ENCODE assay signal across 24 mouse cellular contexts in the genomic region with DNA sequence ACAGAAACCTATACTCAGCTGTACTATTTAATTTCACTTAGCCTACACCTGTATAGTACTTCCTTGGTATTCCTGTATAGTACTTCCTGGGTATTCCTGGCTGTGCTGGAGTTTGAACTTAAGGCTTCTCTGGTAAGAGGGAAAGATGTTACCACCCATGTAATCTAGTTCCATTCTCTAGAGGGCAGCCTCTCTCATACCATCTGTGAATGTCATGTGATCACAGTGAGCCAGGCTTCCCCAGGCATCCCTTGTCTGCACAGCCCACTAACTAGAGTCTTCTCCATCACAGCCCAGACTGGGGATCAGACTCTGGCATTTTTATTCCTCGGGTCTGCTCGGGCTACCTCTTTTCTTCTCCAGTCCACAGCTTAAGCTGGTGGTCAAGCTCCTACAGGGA.
A peak's percentile ranks its signal among the peaks of the same experiment; 100 is the strongest.
DNase-seq lines count a peak whose midpoint lies in the region; ATAC-seq and TF ChIP-seq lines count a peak whose summit lies in the region.
"Had no signal": no experiment of that assay in that cellular context is flagged by ENCODE, and none has a peak within 500 bp of the region (broad histone marks: within the 10 kb centered on the region; RNA-seq: fewer than 3 reads in every experiment).

No protein-coding gene starts in this region.

- no peak for TF ChIP-seq CTCF in hindbrain, postnatal 0 days (IDR thresholded peaks at IDR 0.05; ENCODE audit: low read depth)

- ATAC-seq in liver, embryonic 12.5 days: no peak
- ATAC-seq in erythroblast, adult 5-6 weeks (replicated peaks; ENCODE audit: low FRiP score, poor library complexity, severe bottlenecking): 0 out of 2 replicates have a peak, but pooled peaks have one; percentile 31
- ATAC-seq in hindbrain, postnatal 0 days: no peak
- ATAC-seq: forebrain, embryonic 14.5 days; midbrain, embryonic 15.5 days; Patski had no signal

- H3K4me3 ChIP-seq in liver, embryonic 12.5 days: no peak overlapping the region
- H3K4me3 ChIP-seq in hindbrain, postnatal 0 days (ENCODE audit: low read length): no peak overlapping the region
- H3K4me3 ChIP-seq: embryonic facial prominence, embryonic 10.5 days; heart, adult 2 months; heart, embryonic 15.5 days; hindbrain, embryonic 15.5 days; limb, embryonic 12.5 days; midbrain, embryonic 15.5 days had no signal

- no peak for DNase-seq in liver
- peak; percentile 80 for DNase-seq in ES-CJ7 (ENCODE audit: low read depth, low spot score)
- DNase-seq in heart, adult 9 months (ENCODE audit: low spot score in 2 of 2): no peak
- DNase-seq in hindbrain, postnatal 0 days (ENCODE audit: low spot score): no peak
- DNase-seq in adrenal gland, adult 8-10 months: no peak
- DNase-seq: cerebellum, adult 2 months; cerebellum, postnatal 36 days; gastrocnemius, postnatal 14 days; heart, adult 2 months; heart, postnatal 4 days; kidney, adult 11 months; kidney, postnatal 25 days; lung, adult 18-20 months; lung, postnatal 14 days; right cerebral cortex, postnatal 4 days had no signal

- H3K9me3 ChIP-seq in liver, embryonic 12.5 days (replicated peaks): no peaks in the 10 kb centered on the region
- H3K9me3 ChIP-seq in hindbrain, postnatal 0 days (ENCODE audit: low read length): no peaks in the 10 kb centered on the region
- H3K9me3 ChIP-seq: embryonic facial prominence, embryonic 10.5 days; heart, embryonic 15.5 days; hindbrain, embryonic 15.5 days; limb, embryonic 12.5 days; midbrain, embryonic 15.5 days had no signal

- WGBS in liver, embryonic 12.5 days (ENCODE audit: insufficient replicate concordance): 74% methylated on average over 2 of the region's 2 CpGs
- 68% methylated on average over 2 of the region's 2 CpGs for WGBS in hindbrain, postnatal 0 days

- H3K36me3 ChIP-seq in liver, embryonic 12.5 days: no peaks in the 10 kb centered on the region
- no peaks in the 10 kb centered on the region for H3K36me3 ChIP-seq in hindbrain, postnatal 0 days (ENCODE audit: insufficient read depth, low read length)
- H3K36me3 ChIP-seq: embryonic facial prominence, embryonic 10.5 days; heart, embryonic 15.5 days; hindbrain, embryonic 15.5 days; limb, embryonic 12.5 days; midbrain, embryonic 15.5 days had no signal

- H3K27ac ChIP-seq in liver, embryonic 12.5 days: 0 out of 2 replicates have a peak overlapping the region, but pooled peaks have one; percentile 34
- H3K27ac ChIP-seq in hindbrain, postnatal 0 days: no peak overlapping the region
- H3K27ac ChIP-seq: embryonic facial prominence, embryonic 10.5 days; heart, adult 2 months; heart, embryonic 15.5 days; hindbrain, embryonic 15.5 days; limb, embryonic 12.5 days; midbrain, embryonic 15.5 days had no signal

- H3K4me1 ChIP-seq in liver, embryonic 12.5 days: peaks cover 47% of the 10 kb centered on the region
- no peaks in the 10 kb centered on the region for H3K4me1 ChIP-seq in hindbrain, postnatal 0 days (ENCODE audit: insufficient read depth, low read length)
- H3K4me1 ChIP-seq: heart, embryonic 15.5 days; hindbrain, embryonic 15.5 days; limb, embryonic 12.5 days; midbrain, embryonic 15.5 days had no signal

- 0 out of 2 replicates have a peak, but pooled peaks cover 1% of the 10 kb centered on the region for H3K27me3 ChIP-seq in liver, embryonic 12.5 days (replicated peaks)
- H3K27me3 ChIP-seq in hindbrain, postnatal 0 days (ENCODE audit: insufficient read depth, low read length): no peaks in the 10 kb centered on the region
- H3K27me3 ChIP-seq: heart, embryonic 15.5 days; hindbrain, embryonic 15.5 days; limb, embryonic 12.5 days; midbrain, embryonic 15.5 days; Patski had no signal

- no peak overlapping the region for H3K9ac ChIP-seq in liver, embryonic 12.5 days
- no peak overlapping the region for H3K9ac ChIP-seq in hindbrain, postnatal 0 days (replicated peaks; ENCODE audit: low read length)
- H3K9ac ChIP-seq: heart, embryonic 15.5 days; hindbrain, embryonic 15.5 days; limb, embryonic 12.5 days; midbrain, embryonic 15.5 days had no signal

- no peak overlapping the region for H3K4me2 ChIP-seq in liver, embryonic 12.5 days
- H3K4me2 ChIP-seq in hindbrain, postnatal 0 days (ENCODE audit: low read depth, low read length): no peak overlapping the region
- H3K4me2 ChIP-seq: heart, embryonic 15.5 days; hindbrain, embryonic 15.5 days; limb, embryonic 12.5 days; midbrain, embryonic 15.5 days had no signal
